Comparison of ENCODE assay signal across 24 mouse cellular contexts in the genomic region with DNA sequence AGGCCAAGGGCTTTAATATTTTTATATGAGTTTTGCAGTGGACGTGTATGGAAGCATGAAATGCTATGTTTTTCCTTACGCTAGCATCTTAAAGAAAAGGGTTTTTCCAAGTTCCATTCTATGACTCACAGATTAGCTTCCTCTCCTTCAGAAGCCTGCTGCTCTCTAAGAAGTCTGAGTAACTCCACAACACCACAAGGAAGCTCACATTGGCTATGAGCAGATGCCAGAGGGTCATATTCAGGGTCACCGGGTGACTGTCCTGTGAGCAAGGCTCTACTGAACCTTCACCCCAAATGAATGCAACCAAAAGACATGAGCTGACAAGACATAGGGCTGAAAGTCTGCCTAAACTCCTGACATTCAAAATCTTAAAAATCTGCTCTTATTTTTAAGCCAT.
DNase-seq lines count a peak whose midpoint lies in the region; ATAC-seq lines count a peak whose summit lies in the region.
"Had no signal": no experiment of that assay in that cellular context is flagged by ENCODE, and none has a peak within 500 bp of the region (broad histone marks: within the 10 kb centered on the region; RNA-seq: fewer than 3 reads in every experiment).

No protein-coding gene starts in this region.

- H3K4me1 ChIP-seq in embryonic facial prominence, embryonic 14.5 days (ENCODE audit: control insufficient read depth, insufficient read depth, low read length): peaks cover 27% of the 10 kb centered on the region
- H3K4me1 ChIP-seq: heart, embryonic 15.5 days; hindbrain, embryonic 15.5 days; liver, embryonic 15.5 days; neural tube, embryonic 13.5 days had no signal

- no peak overlapping the region for H3K4me3 ChIP-seq in embryonic facial prominence, embryonic 14.5 days (ENCODE audit: low read depth, low read length)
- H3K4me3 ChIP-seq: forebrain, embryonic 13.5 days; heart, embryonic 15.5 days; hindbrain, embryonic 15.5 days; left cerebral cortex, adult 2 months; liver, embryonic 15.5 days; neural tube, embryonic 13.5 days had no signal

- no peaks in the 10 kb centered on the region for H3K27me3 ChIP-seq in embryonic facial prominence, embryonic 14.5 days (replicated peaks; ENCODE audit: control insufficient read depth, insufficient read depth, low read length)
- H3K27me3 ChIP-seq: CH12.LX; forebrain, embryonic 13.5 days; heart, embryonic 15.5 days; hindbrain, embryonic 15.5 days; liver, embryonic 15.5 days; neural tube, embryonic 13.5 days had no signal

- WGBS in embryonic facial prominence, embryonic 14.5 days: 69% methylated on average over 3 of the region's 3 CpGs

- no peaks in the 10 kb centered on the region for H3K9me3 ChIP-seq in embryonic facial prominence, embryonic 14.5 days (ENCODE audit: control insufficient read depth, low read length)
- H3K9me3 ChIP-seq: forebrain, embryonic 13.5 days; heart, embryonic 15.5 days; hindbrain, embryonic 15.5 days; liver, embryonic 15.5 days; neural tube, embryonic 13.5 days had no signal

- no peak for ATAC-seq in embryonic facial prominence, embryonic 14.5 days (ENCODE audit: low read depth)
- ATAC-seq: forebrain, embryonic 13.5 days; intestine, postnatal 0 days; lung, postnatal 0 days had no signal

- H3K9ac ChIP-seq in embryonic facial prominence, embryonic 14.5 days (ENCODE audit: low read depth, low read length): no peak overlapping the region
- H3K9ac ChIP-seq: forebrain, embryonic 13.5 days; heart, embryonic 15.5 days; hindbrain, embryonic 15.5 days; liver, embryonic 15.5 days; neural tube, embryonic 13.5 days had no signal

- no peak overlapping the region for H3K4me2 ChIP-seq in embryonic facial prominence, embryonic 14.5 days (ENCODE audit: low read depth, low read length)
- H3K4me2 ChIP-seq: forebrain, embryonic 13.5 days; heart, embryonic 15.5 days; hindbrain, embryonic 15.5 days; liver, embryonic 15.5 days; midbrain, embryonic 11.5 days; neural tube, embryonic 13.5 days had no signal

- no peaks in the 10 kb centered on the region for H3K36me3 ChIP-seq in embryonic facial prominence, embryonic 14.5 days (ENCODE audit: control insufficient read depth, insufficient read depth, low read length)
- H3K36me3 ChIP-seq: heart, embryonic 15.5 days; hindbrain, embryonic 15.5 days; liver, embryonic 15.5 days; neural tube, embryonic 13.5 days had no signal

- H3K27ac ChIP-seq in embryonic facial prominence, embryonic 14.5 days (replicated peaks; ENCODE audit: low read depth, low read length): peak overlapping the region; percentile 56
- H3K27ac ChIP-seq: forebrain, embryonic 13.5 days; heart, embryonic 15.5 days; hindbrain, embryonic 15.5 days; left cerebral cortex, adult 2 months; liver, embryonic 15.5 days; neural tube, embryonic 13.5 days had no signal

- DNase-seq in adrenal gland, adult 8-10 months: peak; percentile 15
- no peak for DNase-seq in adrenal gland, postnatal 25 days
- peak; percentile 19 for DNase-seq in kidney, postnatal 10 days
- no peak for DNase-seq in kidney, postnatal 36 days
- peak; percentile 84 for DNase-seq in 3T3-L1 (ENCODE audit: low read depth, low spot score)
- DNase-seq in embryonic facial prominence, embryonic 14.5 days (ENCODE audit: low spot score): peak; percentile 26
- DNase-seq in urinary bladder, postnatal 25 days (ENCODE audit: low spot score): no peak
- no peak for DNase-seq in thymus, postnatal 4 days
- DNase-seq: adrenal gland, postnatal 10 days; cerebellum, adult 2 months; heart, postnatal 4 days; kidney, postnatal 14 days; layer of hippocampus, adult 9-11 months; thymus, adult 18-20 months had no signal

Comparison
In these comparisons a context has a peak if more than half of its experiments do, and no peak if none do; other contexts are left out.
1. DNase-seq: peak in adrenal gland, adult 8-10 months (single experiment), kidney, postnatal 10 days (single experiment), 3T3-L1 (single experiment) and embryonic facial prominence, embryonic 14.5 days (single experiment); none in adrenal gland, postnatal 25 days (single experiment), kidney, postnatal 36 days (0 of 2), urinary bladder, postnatal 25 days (single experiment) and thymus, postnatal 4 days (single experiment).